Mouse (Mus musculus): ENCODE data around the gene Tnfaip1. TPM values are rescaled to one million over a fixed set of nuclear protein-coding genes. Genes with fewer than 3 reads are reported as not detected.

The Tnfaip1 gene
- polyA plus RNA-seq, 1 experiment from 2014 or later, result 13.1 TPM

GRCm38 (mm10) chr11:78571441-78571840 is 35.3 kb upstream of the Tnfaip1 start:
- ATAC-seq (no peak), DNase-seq (no peak)
- Histone ChIP-seq H3K36me3 (replicated peaks; ENCODE audit: insufficient read depth, low read length) (0 out of 2 replicates have a peak, but pooled peaks cover 2% of the 10 kb centered on the region), H3K4me2 (ENCODE audit: low read depth, low read length) (no peak overlapping the region), H3K27me3 (ENCODE audit: insufficient read depth, low read length) (no peaks in the 10 kb centered on the region), H3K4me3 (ENCODE audit: low read depth, low read length) (no peak overlapping the region), H3K27ac (ENCODE audit: low read depth) (no peak overlapping the region), H3K4me1 (ENCODE audit: insufficient read depth) (peaks cover 5% of the 10 kb centered on the region), H3K9ac (replicated peaks) (no peak overlapping the region), H3K9me3 (ENCODE audit: low read length) (no peaks in the 10 kb centered on the region)
- 91% methylated on average over 8 of the region's 8 CpGs for WGBS (ENCODE audit: insufficient replicate concordance)
- no peak for TF ChIP-seq CTCF (IDR thresholded peaks at IDR 0.05; ENCODE audit: low read depth)
- TF ChIP-seq EP300 (IDR thresholded peaks at IDR 0.05; ENCODE audit: low read depth), result no peak

- WGBS (ENCODE audit: insufficient replicate concordance), result 36% methylated on average over 3 of the region's 3 CpGs
- H3K9me3 ChIP-seq (ENCODE audit: low read length), result no peaks in the 10 kb centered on the region
- H3K4me1 ChIP-seq (ENCODE audit: insufficient read depth), result no peaks in the 10 kb centered on the region
- H3K4me2 ChIP-seq (ENCODE audit: low read depth, low read length), result no peak overlapping the region
- no peaks in the 10 kb centered on the region for H3K27me3 ChIP-seq (ENCODE audit: insufficient read depth, low read length)
- no peak overlapping the region for H3K4me3 ChIP-seq (ENCODE audit: low read depth, low read length)
- DNase-seq (no peak), ATAC-seq (no peak)
- H3K9ac ChIP-seq (replicated peaks), result no peak overlapping the region
- H3K36me3 ChIP-seq (replicated peaks; ENCODE audit: insufficient read depth, low read length), result 0 out of 2 replicates have a peak, but pooled peaks cover 2% of the 10 kb centered on the region
- TF ChIP-seq EP300 (IDR thresholded peaks at IDR 0.05; ENCODE audit: low read depth), result no peak
- TF ChIP-seq CTCF (IDR thresholded peaks at IDR 0.05; ENCODE audit: low read depth), result no peak
- no peak overlapping the region for H3K27ac ChIP-seq (ENCODE audit: low read depth)
Measured at GRCm38 (mm10) chr11:78569806-78570205, 33.7 kb upstream of the Tnfaip1 start.

GRCm38 (mm10) chr11:78568827-78569226 is 32.7 kb upstream of the Tnfaip1 start:
- no peak overlapping the region for H3K27ac ChIP-seq (ENCODE audit: low read depth)
- ATAC-seq (no peak), DNase-seq (no peak)
- TF ChIP-seq EP300 (IDR thresholded peaks at IDR 0.05; ENCODE audit: low read depth) (no peak), CTCF (IDR thresholded peaks at IDR 0.05; ENCODE audit: low read depth) (no peak)
- H3K4me3 ChIP-seq (ENCODE audit: low read depth, low read length), result no peak overlapping the region
- 0 out of 2 replicates have a peak, but pooled peaks cover 2% of the 10 kb centered on the region for H3K36me3 ChIP-seq (replicated peaks; ENCODE audit: insufficient read depth, low read length)
- no peaks in the 10 kb centered on the region for H3K27me3 ChIP-seq (ENCODE audit: insufficient read depth, low read length)
- 90% methylated on average over 10 of the region's 10 CpGs for WGBS (ENCODE audit: insufficient replicate concordance)
- no peak overlapping the region for H3K4me2 ChIP-seq (ENCODE audit: low read depth, low read length)
- H3K9me3 ChIP-seq (ENCODE audit: low read length), result no peaks in the 10 kb centered on the region
- H3K4me1 ChIP-seq (ENCODE audit: insufficient read depth), result no peaks in the 10 kb centered on the region
- no peak overlapping the region for H3K9ac ChIP-seq (replicated peaks)

GRCm38 (mm10) chr11:78567614-78568013 is 31.5 kb upstream of the Tnfaip1 start:
- Histone ChIP-seq H3K4me2 (ENCODE audit: low read depth, low read length) (no peak overlapping the region), H3K4me1 (ENCODE audit: insufficient read depth) (no peaks in the 10 kb centered on the region), H3K36me3 (replicated peaks; ENCODE audit: insufficient read depth, low read length) (no peaks in the 10 kb centered on the region), H3K9ac (replicated peaks) (no peak overlapping the region), H3K9me3 (ENCODE audit: low read length) (no peaks in the 10 kb centered on the region), H3K27ac (ENCODE audit: low read depth) (0 out of 2 replicates have a peak overlapping the region, but pooled peaks have one; percentile 3), H3K27me3 (ENCODE audit: insufficient read depth, low read length) (no peaks in the 10 kb centered on the region), H3K4me3 (ENCODE audit: low read depth, low read length) (no peak overlapping the region)
- no peak for ATAC-seq
- no peak for TF ChIP-seq EP300 (IDR thresholded peaks at IDR 0.05; ENCODE audit: low read depth)
- TF ChIP-seq CTCF (IDR thresholded peaks at IDR 0.05; ENCODE audit: low read depth), result no peak
- DNase-seq, result no peak
- WGBS (ENCODE audit: insufficient replicate concordance), result 70% methylated on average over 6 of the region's 6 CpGs

GRCm38 (mm10) chr11:78566775-78567174 is 30.6 kb upstream of the Tnfaip1 start:
- DNase-seq, result no peak
- 33% methylated on average over 6 of the region's 6 CpGs for WGBS (ENCODE audit: insufficient replicate concordance)
- Histone ChIP-seq H3K36me3 (replicated peaks; ENCODE audit: insufficient read depth, low read length) (no peaks in the 10 kb centered on the region), H3K9ac (replicated peaks) (no peak overlapping the region), H3K4me1 (ENCODE audit: insufficient read depth) (no peaks in the 10 kb centered on the region), H3K4me2 (ENCODE audit: low read depth, low read length) (no peak overlapping the region), H3K9me3 (ENCODE audit: low read length) (no peaks in the 10 kb centered on the region), H3K27me3 (ENCODE audit: insufficient read depth, low read length) (no peaks in the 10 kb centered on the region), H3K4me3 (ENCODE audit: low read depth, low read length) (no peak overlapping the region), H3K27ac (ENCODE audit: low read depth) (peak overlapping the region; percentile 46)
- TF ChIP-seq CTCF (IDR thresholded peaks at IDR 0.05; ENCODE audit: low read depth), result no peak
- peak; percentile 90 for TF ChIP-seq EP300 (IDR thresholded peaks at IDR 0.05; ENCODE audit: low read depth)
- peak; percentile 68 for ATAC-seq

GRCm38 (mm10) chr11:78560447-78560846 is 24.3 kb upstream of the Tnfaip1 start:
- H3K9me3 ChIP-seq (ENCODE audit: low read length), result no peaks in the 10 kb centered on the region
- ATAC-seq (peak; percentile 70), DNase-seq (peak; percentile 72)
- no peak overlapping the region for H3K4me3 ChIP-seq (ENCODE audit: low read depth, low read length)
- no peak overlapping the region for H3K4me2 ChIP-seq (ENCODE audit: low read depth, low read length)
- no peaks in the 10 kb centered on the region for H3K36me3 ChIP-seq (replicated peaks; ENCODE audit: insufficient read depth, low read length)
- WGBS (ENCODE audit: insufficient replicate concordance), result 11% methylated on average over 4 of the region's 4 CpGs
- H3K9ac ChIP-seq (replicated peaks), result no peak overlapping the region
- H3K4me1 ChIP-seq (ENCODE audit: insufficient read depth), result peaks cover 3% of the 10 kb centered on the region; the same call in 1 of the 2 replicates
- no peak overlapping the region for H3K27ac ChIP-seq (ENCODE audit: low read depth)
- TF ChIP-seq CTCF (IDR thresholded peaks at IDR 0.05; ENCODE audit: low read depth), result peak; percentile 87
- no peak for TF ChIP-seq EP300 (IDR thresholded peaks at IDR 0.05; ENCODE audit: low read depth)
- H3K27me3 ChIP-seq (ENCODE audit: insufficient read depth, low read length), result no peaks in the 10 kb centered on the region

- Histone ChIP-seq H3K9me3 (ENCODE audit: low read length) (no peaks in the 10 kb centered on the region), H3K27ac (ENCODE audit: low read depth) (no peak overlapping the region), H3K4me2 (ENCODE audit: low read depth, low read length) (no peak overlapping the region), H3K27me3 (ENCODE audit: insufficient read depth, low read length) (no peaks in the 10 kb centered on the region), H3K9ac (replicated peaks) (no peak overlapping the region), H3K4me3 (ENCODE audit: low read depth, low read length) (no peak overlapping the region), H3K4me1 (ENCODE audit: insufficient read depth) (peaks cover 3% of the 10 kb centered on the region; the same call in 1 of the 2 replicates), H3K36me3 (replicated peaks; ENCODE audit: insufficient read depth, low read length) (no peaks in the 10 kb centered on the region)
- TF ChIP-seq CTCF (IDR thresholded peaks at IDR 0.05; ENCODE audit: low read depth) (peak; percentile 55), EP300 (IDR thresholded peaks at IDR 0.05; ENCODE audit: low read depth) (no peak)
- 60% methylated on average over 8 of the region's 8 CpGs for WGBS (ENCODE audit: insufficient replicate concordance)
- no peak for ATAC-seq
- no peak for DNase-seq
Measured at GRCm38 (mm10) chr11:78557241-78557640, 21.1 kb upstream of the Tnfaip1 start.
